Mouse (Mus musculus): ENCODE data around the gene Rab3ip.

- TF ChIP-seq CTCF (IDR thresholded peaks at IDR 0.05; ENCODE audit: extremely low read depth, insufficient read depth, insufficient read length, insufficient replicate concordance) (peak; percentile 93), POLR2A (IDR thresholded peaks at IDR 0.05; ENCODE audit: low read depth, low read length) (peak; percentile 83)
Measured at GRCm38 (mm10) chr10:116950009-116950769, at the start of gene Rab3ip.

All from spleen, adult 2 months (tissue).